Mouse (Mus musculus) liver, postnatal 0 days (tissue): ENCODE measurements around the gene Apobec3.

Experiments used
- CTCF ChIP-seq: sonication (generic); IDR thresholded peaks from 2 replicates; pipeline ENCODE4 v1.5.1; 2016; ENCODE audit warnings: antibody characterized with exemption, low read depth
- EP300 ChIP-seq: IDR thresholded peaks from 2 replicates; pipeline ENCODE4 v1.6.1; 2016; ENCODE audit warnings: antibody characterized with exemption, low read depth, mild to moderate bottlenecking

DNA sequence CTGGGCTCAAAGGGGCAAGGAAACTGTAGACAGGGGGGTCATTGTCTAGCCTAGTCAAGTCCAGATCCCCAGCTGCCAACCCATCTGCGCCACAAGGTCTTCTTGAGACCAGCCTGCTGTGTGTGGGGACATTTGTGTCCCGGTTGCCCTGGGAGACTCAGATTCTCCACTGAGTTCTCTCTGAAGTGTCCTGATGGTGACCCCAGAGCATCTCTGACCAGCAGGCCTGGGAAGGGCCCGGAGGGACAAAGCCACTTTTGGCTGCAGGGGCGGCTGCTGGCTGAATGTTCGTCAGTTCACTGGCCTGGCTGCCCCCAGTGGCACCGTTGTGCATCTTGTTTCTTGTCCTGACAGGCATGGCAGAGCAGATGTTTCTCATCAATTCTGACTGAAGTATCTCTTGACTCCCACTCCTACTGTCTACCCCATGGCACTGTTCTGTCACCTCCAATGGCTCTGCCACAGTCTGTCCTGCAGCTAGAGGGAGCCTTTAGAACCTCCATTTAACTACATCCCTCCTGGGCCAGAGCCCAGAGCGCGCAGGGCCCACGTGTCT, 70.0 kb downstream of the Apobec3 start:
- TF ChIP-seq EP300: no peak
- 0 out of 2 replicates have a peak, but pooled peaks have one; percentile 6 for TF ChIP-seq CTCF
